Mouse (Mus musculus) olfactory bulb, adult 2 months (tissue): ENCODE data around the gene Atl2. TPM values are rescaled to one million over a fixed set of nuclear protein-coding genes. Genes with fewer than 3 reads are reported as not detected.

Source experiments
- H3K27ac ChIP-seq: fragments of 200-500 bp; 2 replicates; pipeline ENCODE4 v1.5.1; 2012; ENCODE audit warnings: low read depth, low read length; ENCODE audit not compliant: insufficient read depth
- H3K4me1 ChIP-seq: fragments of 200-500 bp; 2 replicates; pipeline ENCODE4 v1.6.1; 2012; ENCODE audit warnings: low read length; ENCODE audit not compliant: control insufficient read depth, insufficient read depth
- H3K4me3 ChIP-seq: fragments of 200-500 bp; 2 replicates; pipeline ENCODE4 v1.5.1; 2012; ENCODE audit warnings: mild to moderate bottlenecking, low read depth, low read length, moderate library complexity; ENCODE audit not compliant: insufficient read depth
- CTCF ChIP-seq: fragments of 200-500 bp; IDR thresholded peaks from 2 replicates; pipeline ENCODE4 v1.5.1; 2012; ENCODE audit warnings: low read depth, mild to moderate bottlenecking, low read length, moderate library complexity; ENCODE audit not compliant: insufficient read depth
- POLR2A ChIP-seq: fragments of 200-500 bp; IDR thresholded peaks from 2 replicates; pipeline ENCODE4 v1.6.1; 2012; ENCODE audit warnings: mild to moderate bottlenecking, low read depth, low read length, moderate library complexity; ENCODE audit not compliant: insufficient read depth
- WGBS: fragments of 180-500 bp; shearing (Covaris S2); methylation state at CpG from one replicate; pipeline ENCODE4 v1.1.7; 2018; 5-methylcytosine and 5-hydroxymethylcytosine counted together
- polyA plus RNA-seq: library from polyadenylated mRNA; stranded (reverse); fragments of >200 nt; gene quantifications from 2 replicates; pipeline ENCODE4 v1.2.4, GENCODE M21; 2012; ENCODE audit warnings: low replicate concordance; ENCODE audit not compliant: missing spikeins, insufficient read depth, insufficient read length

Atl2 gene
- polyA plus RNA-seq, 1 experiment = not detected

- TF ChIP-seq CTCF (no peak), POLR2A (no peak)
- WGBS = 41% methylated on average over 5 of the region's 5 CpGs
- Histone ChIP-seq H3K27ac (no peak overlapping the region), H3K4me1 (no peaks in the 10 kb centered on the region), H3K4me3 (no peak overlapping the region)
Measured at GRCm38 (mm10) chr17:79835714-79836373, 60.1 kb downstream of the Atl2 start.

GRCm38 (mm10) chr17:79832284-79832683 lies 63.6 kb downstream of the Atl2 start:
- H3K4me3 ChIP-seq = no peak overlapping the region
- H3K4me1 ChIP-seq = no peaks in the 10 kb centered on the region
- H3K27ac ChIP-seq = no peak overlapping the region
- TF ChIP-seq CTCF (no peak), POLR2A (no peak)
- WGBS = 36% methylated on average over 1 of the region's 1 CpGs

DNA sequence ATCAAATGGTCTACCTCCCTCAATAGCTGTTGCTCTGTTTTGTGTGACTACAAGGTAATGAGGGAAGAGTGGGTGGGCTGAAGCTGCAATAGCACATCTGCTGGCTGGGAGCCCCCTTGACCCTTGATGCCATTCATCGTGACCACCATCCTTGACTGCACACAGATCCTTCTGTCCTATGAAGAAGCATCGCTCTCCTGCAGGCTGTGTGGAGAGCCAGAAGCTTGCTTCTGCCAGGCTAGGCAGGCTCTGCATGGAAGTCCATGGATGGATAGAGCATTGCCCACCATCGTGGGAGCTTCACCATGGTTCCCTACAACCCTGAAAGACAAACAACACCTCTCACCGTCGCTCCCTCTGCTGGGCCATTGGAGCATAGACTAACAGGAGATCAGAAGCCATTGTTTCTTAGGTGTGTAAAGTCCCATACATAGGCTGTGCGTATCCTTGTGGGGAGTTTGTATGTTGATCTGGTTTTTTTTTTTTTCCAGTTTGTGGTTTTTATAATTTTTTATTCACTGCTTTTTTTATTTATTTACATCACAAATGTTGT lies 69.4 kb downstream of the Atl2 start:
- H3K27ac ChIP-seq = no peak overlapping the region
- peaks cover 6% of the 10 kb centered on the region for H3K4me1 ChIP-seq
- 75% methylated on average over 6 of the region's 6 CpGs for WGBS
- TF ChIP-seq POLR2A (no peak), CTCF (no peak)
- no peak overlapping the region for H3K4me3 ChIP-seq

GRCm38 (mm10) chr17:79825241-79826030 lies 70.5 kb downstream of the Atl2 start:
- TF ChIP-seq CTCF (no peak), POLR2A (no peak)
- Histone ChIP-seq H3K4me3 (no peak overlapping the region), H3K27ac (no peak overlapping the region), H3K4me1 (peaks cover 6% of the 10 kb centered on the region)
- WGBS = 62% methylated on average over 11 of the region's 11 CpGs

DNA sequence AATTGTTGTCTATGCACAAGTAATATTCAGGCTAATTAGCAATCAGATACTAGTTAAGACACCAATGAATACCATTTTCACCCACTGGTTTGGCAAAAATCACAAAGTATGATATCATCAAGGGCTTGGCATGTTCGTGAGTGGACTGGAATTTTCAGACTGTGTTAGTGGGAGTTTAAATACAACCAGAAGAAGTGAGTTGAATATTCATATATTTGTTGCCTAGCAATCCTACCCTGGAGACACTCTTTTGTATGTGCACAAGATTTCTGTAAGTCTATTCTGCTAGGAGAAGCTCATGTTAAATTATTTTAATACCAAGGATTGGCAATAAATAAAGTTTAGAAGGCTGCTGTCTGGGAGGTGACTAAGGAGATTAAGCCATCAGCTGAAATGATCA lies 71.5 kb downstream of the Atl2 start:
- H3K4me3 ChIP-seq = no peak overlapping the region
- TF ChIP-seq CTCF (no peak), POLR2A (no peak)
- H3K4me1 ChIP-seq = peaks cover 6% of the 10 kb centered on the region
- WGBS = 61% methylated on average over 1 of the region's 1 CpGs
- H3K27ac ChIP-seq = no peak overlapping the region

DNA sequence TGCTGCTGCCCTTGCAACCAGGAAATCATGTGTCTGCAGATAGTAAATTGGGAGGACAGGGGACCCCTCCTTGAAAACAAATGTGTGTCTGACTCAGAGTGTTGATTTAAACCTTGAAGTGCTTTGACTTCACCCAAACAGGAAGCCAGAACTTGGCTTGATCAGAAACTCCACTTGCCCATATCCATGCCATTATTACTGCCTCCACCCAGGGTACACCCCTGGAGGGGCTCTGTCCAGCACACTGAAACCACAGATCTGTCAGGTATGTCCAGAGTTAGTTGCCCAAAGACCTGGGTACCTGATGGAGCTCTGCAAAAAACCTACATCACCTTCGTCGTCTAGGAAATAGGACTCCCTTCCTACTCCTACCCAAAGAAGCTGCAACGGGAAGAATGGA lies 77.0 kb downstream of the Atl2 start:
- TF ChIP-seq POLR2A (no peak), CTCF (no peak)
- Histone ChIP-seq H3K4me1 (no peaks in the 10 kb centered on the region), H3K4me3 (no peak overlapping the region), H3K27ac (no peak overlapping the region)
- 39% methylated on average over 3 of the region's 3 CpGs for WGBS

GRCm38 (mm10) chr17:79817995-79818394 lies 77.9 kb downstream of the Atl2 start:
- 59% methylated on average over 7 of the region's 7 CpGs for WGBS
- TF ChIP-seq CTCF = no peak
- TF ChIP-seq POLR2A = no peak
- Histone ChIP-seq H3K27ac (no peak overlapping the region), H3K4me3 (no peak overlapping the region), H3K4me1 (no peaks in the 10 kb centered on the region)

DNA sequence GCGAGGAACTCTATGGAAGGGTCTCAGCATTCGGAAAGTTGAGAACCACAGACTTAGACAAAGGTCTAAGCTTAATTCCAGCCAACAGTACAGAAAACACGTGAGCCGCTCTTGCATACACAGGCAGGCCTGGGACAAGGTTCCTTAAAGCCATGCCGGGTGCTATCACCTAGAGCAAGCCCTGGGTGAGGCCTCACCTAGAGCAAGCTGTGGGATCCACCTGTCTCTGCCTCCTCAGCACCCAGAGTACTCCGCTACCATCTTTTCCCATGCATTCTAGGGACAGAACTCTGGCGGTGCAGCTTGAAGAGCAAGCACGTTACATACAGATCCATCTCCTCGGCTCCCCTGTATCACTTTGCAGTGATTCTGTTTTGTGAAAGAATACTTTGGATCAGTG lies 78.4 kb downstream of the Atl2 start:
- 88% methylated on average over 9 of the region's 9 CpGs for WGBS
- no peak overlapping the region for H3K27ac ChIP-seq
- no peaks in the 10 kb centered on the region for H3K4me1 ChIP-seq
- no peak overlapping the region for H3K4me3 ChIP-seq
- TF ChIP-seq CTCF (no peak), POLR2A (no peak)

DNA sequence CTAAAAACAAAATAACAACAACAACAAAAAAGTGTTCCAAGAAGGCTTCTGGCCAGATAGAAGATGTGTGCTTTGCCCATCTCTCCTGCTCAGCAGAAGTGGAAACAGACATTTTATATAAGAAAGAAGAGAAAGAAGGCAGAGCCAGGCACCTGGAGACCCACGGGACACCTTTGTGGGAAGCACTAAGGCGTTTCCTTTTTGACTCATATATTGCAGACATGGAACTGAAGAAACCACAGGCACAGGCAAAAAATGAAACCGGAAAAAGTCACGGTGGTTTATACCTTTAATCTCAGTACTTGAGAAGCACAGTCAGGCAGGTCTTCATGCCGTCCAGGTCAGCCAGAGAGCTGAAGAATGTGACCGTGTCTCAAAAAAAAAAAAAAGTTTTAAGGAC lies 79.0 kb downstream of the Atl2 start:
- Histone ChIP-seq H3K27ac (no peak overlapping the region), H3K4me3 (no peak overlapping the region), H3K4me1 (no peaks in the 10 kb centered on the region)
- 88% methylated on average over 6 of the region's 6 CpGs for WGBS
- TF ChIP-seq POLR2A (no peak), CTCF (no peak)
